Mouse (Mus musculus) frontal cortex, adult (tissue): ENCODE data around the gene A130010J15Rik.

ENCODE experiments used
- ATAC-seq: cut with Nextera tagmentation; 2 replicates; pipeline ENCODE4 v1.9.2; 2017; ENCODE audit warnings: mild to moderate bottlenecking, moderate library complexity, mixed read lengths; ENCODE audit not compliant: low TSS enrichment

The A130010J15Rik gene

GRCm38 (mm10) chr1:193156316-193157110 is 11.3 kb upstream of the A130010J15Rik start:
- no peak for ATAC-seq

GRCm38 (mm10) chr1:193157111-193157492 is 10.7 kb upstream of the A130010J15Rik start:
- ATAC-seq = no peak

DNA sequence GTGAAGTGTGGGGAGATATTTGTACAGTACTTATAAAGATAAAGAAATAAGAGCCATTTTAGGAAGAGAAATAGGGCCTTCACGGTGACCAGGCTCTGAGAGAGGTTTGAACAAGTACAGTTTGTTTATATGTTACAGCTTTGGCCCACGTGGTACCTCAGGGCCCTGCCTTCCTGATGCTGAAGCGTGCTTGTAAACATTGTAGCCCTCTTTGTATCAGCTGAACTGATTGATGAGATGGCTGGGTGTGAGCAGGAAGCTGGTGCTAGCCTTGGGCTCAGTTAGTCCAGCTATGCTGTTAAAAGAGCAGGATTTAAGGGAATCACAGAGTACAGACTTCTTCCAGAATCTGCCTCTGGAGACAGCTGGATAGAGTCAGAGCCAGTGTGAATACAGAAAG is 8.7 kb upstream of the A130010J15Rik start:
- ATAC-seq = no peak

- ATAC-seq = no peak
Observed at GRCm38 (mm10) chr1:193159613-193160012, 8.2 kb upstream of the A130010J15Rik start.

DNA sequence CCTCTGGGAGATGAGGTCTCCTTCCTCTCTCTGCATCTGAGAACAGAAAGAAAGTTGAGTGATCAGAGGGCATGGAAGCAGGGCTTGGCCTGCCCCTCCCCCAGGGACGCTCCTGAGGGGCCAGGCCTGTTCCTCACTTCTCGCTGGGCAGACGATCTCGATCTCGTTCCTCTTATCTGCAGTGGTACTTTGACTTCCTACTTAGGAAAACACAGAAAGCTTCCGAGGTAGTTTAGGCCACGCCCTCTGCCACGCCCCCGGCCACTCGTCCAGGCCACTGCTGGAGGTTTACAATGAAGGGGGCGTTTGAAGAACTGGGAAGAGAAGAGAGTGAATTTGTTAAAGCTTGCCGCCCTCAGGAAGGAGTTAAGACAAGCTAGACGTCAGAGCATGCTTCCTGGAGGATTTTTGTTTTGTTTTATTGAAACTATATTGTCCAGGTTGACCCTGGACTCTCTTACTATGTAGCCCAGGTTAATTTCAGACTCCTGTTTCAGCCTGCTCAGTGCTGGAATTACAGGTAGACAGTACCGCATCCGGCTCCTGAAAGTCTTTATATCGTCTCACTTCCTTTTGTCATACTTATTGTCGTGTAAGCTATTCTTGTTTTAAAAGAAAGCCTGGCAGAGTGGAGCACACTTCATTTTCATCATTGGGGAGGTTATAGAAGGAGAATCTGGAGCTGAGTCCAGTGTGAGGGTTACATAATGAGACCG is 7.4 kb upstream of the A130010J15Rik start:
- no peak for ATAC-seq

DNA sequence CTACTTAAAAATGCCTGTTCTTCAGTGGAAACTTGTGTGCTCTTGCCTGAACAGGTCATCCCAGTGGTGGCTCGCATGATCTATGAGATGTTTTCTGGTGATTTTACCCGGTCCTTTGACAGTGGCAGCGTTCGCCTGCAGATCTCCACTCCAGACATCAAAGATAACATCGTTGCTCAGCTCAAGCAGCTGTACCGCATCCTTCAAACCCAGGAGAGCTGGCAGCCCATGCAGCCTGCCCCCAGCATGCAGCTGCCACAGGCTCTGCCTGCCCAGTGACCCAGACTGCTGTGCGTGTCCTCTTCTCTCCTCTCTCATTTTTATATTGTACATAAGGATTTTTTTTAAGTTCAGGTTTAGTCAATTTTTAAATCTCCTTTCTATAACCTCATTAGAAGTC is 1.4 kb downstream of the A130010J15Rik start:
- ATAC-seq = no peak

GRCm38 (mm10) chr1:193169856-193170255 is 2.0 kb downstream of the A130010J15Rik start:
- ATAC-seq = no peak

DNA sequence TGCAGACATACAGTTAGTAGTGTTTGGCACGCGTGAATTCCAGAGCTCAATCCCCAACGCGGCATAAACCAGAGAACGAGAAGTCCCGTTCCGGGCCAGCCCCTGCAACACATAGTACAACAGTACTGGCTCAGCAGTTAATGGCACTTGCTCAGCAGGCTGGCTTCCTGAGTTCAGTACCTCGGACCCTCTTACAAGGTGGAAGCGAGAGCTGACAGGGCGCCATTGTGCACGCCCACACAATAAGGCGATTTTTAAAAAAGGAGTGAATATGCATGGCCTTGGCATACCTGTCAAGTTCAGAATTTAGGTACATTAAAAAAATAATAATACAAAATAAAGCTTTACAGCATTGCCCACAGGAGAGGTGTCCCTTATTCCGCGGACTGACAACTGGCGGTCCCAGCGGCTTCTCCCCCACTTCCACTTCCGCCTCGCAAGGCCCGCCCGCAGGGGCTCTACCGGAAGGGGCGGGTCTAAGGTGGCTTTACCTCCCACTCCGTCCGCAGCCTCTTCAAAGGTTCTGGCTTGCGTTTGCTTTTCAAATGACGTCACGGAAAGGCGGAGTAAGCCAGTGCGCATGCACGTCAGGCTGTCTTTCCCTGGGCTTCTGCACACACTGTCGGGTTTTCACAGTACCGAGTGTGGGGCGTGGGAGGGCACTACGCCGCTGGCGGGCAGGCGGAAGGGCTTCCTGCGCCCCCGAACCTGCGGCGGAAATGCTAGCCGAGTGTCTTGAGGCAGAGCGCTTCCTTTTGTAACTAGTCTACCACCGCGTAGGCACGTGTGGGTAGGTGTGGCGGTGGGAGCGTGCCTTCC is 5.4 kb downstream of the A130010J15Rik start:
- ATAC-seq = peak; percentile 94

GRCm38 (mm10) chr1:193173810-193174129 is 5.9 kb downstream of the A130010J15Rik start:
- ATAC-seq = peak; percentile 56

DNA sequence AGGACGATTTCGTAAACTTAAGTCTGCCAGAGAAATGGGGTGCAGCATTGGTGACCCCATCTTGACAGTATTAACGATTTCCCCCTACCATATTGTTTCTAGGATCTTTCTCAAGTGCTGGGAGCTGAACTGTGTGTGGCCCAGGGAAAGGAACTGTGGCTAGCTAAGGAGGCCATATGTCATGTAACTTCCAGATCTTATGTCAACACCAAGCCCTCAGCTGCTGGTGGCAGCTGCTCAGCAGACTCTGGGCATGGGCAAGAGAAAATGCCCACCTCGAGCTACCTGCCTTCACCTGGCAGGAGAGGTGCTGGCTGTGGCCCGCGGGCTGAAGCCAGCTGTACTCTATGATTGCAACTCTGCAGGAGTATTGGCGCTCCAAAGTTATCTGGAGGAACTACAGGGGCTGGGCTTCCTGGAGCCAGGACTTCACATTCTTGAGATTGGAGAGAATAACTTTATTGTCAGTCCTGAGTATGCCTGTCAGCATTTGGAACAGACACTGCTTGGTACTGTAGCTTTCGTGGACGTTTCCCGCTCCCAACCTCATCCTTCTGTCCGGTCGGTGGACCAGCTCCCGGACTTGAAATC is 6.4 kb downstream of the A130010J15Rik start:
- no peak for ATAC-seq

DNA sequence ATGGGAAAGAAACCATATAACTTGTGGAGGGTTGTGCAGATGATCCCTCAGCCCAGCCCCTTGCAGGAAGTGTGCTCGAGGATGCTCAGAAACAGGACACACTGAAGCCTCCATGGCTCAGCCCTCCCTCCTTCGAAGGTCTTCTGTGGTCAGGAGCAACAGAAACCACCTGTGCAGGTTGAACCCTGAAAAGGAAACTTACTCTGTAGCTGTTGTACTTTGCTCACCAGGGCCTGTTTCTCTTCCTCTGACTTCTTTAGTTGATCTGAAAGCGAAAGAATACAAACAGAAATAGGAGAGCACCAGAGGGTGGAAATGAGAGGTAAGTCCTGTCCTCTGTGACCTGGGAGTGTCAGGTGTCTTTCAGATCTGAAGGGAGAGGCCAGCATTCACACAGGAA is 13.3 kb downstream of the A130010J15Rik start:
- ATAC-seq = no peak

- ATAC-seq = no peak
Observed at GRCm38 (mm10) chr1:193188257-193188656, 20.4 kb downstream of the A130010J15Rik start.

- ATAC-seq = peak; percentile 68
Observed at GRCm38 (mm10) chr1:193189151-193189621, 21.3 kb downstream of the A130010J15Rik start.

DNA sequence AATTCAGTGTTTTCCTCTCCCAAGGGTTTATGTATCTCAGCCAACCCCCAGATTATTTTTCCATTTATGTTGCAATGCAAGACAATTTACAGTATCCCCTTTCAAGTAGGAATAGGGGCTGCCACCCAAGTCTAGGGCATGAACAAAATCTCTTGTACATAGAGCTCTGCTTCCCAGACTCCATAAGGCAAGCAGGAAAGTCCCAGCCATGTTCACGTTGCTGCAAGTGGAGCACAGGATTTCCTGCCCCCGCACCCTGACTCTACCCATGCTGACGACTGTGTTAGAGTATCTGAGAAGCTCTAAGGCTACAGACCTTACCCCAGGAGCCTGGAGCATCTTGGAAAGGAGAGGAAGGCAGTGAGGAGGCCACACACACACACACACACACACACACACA is 21.9 kb downstream of the A130010J15Rik start:
- ATAC-seq = peak; percentile 29; the same call in 1 of the 2 replicates

- no peak for ATAC-seq
Observed at GRCm38 (mm10) chr1:193191675-193192283, 23.9 kb downstream of the A130010J15Rik start.

- no peak for ATAC-seq
Observed at GRCm38 (mm10) chr1:193194416-193195140, 26.7 kb downstream of the A130010J15Rik start.

DNA sequence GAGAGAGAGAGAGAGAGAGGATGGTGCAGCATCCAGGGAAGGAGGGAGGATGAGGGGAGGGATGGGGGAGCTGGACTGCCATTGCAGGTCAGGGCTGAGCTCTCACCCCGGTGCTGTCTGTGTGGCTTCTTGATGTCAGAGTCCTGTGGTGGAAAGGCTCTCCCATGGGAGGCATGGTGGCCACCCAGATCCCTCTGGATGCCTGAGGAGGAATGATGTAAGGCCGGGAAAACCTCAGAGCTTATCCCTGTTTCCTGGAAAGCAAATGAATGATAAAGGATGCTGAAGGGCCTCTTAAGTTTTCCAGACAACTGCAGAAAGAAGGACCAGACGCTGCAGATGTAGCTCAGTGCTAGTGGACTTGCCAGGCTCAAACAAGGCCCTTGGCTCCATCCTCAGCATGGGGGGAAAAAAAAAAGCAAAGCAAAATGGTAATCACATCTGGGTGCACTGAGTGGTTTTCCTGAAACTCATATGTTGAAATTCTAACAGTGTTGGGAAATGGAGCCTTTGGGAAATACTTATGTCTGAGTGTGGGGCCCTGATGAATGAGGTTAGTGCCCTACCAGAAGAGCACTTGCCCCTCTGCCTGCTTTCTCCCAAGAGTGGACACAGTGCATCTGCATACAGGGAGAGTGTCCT is 27.4 kb downstream of the A130010J15Rik start:
- ATAC-seq = no peak

DNA sequence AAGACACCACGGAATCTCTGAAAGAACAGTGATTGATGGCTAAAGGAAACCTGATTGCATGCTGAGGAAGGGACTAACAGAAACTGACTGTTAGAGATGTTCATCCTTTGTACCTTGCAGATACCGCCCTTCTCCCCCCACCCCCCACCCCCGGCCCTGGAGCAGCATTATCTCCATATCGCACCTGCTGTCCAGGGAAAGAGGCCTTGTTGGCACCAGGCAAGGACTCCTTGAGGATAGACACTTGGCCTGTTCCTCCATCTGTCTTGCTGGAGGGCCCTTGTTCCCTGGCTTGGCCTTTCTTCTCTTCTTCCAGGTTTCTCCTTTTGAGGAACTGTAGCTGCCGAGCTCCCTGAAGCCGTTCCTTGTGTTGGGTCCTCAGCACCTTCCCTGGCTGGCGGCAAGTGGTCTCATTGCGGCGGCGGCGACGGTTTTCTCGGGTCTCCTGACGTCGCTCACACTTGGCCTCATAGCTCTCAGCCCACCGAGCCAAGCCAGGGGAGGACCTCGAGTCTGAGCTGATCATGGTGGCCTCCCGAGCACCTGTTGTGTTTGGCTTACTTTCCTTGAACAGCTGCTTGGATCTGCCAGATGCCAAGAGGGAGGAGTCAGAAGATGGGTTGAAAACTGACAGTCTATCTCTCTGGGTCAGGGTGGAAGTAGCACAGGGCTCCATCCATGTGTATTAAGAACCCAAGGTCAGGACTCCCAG is 29.8 kb downstream of the A130010J15Rik start:
- ATAC-seq = no peak

- no peak for ATAC-seq
Observed at GRCm38 (mm10) chr1:193198312-193198711, 30.5 kb downstream of the A130010J15Rik start.
